Comparison of ENCODE assay signal across 25 mouse cellular contexts in the genomic region with DNA sequence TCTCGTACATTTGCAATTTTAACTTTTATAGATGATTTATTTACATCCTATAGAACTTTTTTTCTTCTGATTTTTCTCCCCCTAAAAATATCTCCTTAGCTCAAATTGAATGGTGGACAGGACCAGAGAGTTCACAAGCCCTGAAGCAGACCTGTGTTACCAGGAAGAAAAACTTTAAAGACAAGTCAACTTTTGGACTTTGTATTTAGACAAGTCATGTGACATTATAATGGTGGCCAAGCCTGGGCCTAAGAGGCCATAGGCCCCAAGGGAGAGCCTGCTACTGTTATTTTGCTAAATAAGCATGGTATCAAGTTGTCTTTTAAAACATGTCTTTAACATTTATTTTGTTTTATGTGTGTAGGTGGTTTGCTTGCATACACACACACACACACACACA.
"Had no signal": no experiment of that assay in that cellular context is flagged by ENCODE, and none has a peak within 500 bp of the region (broad histone marks: within the 10 kb centered on the region; RNA-seq: fewer than 3 reads in every experiment).

No protein-coding gene starts in this region.

- H3K4me2 ChIP-seq: heart, embryonic 11.5 days; heart, embryonic 13.5 days; heart, embryonic 15.5 days; hindbrain, embryonic 13.5 days; hindbrain, embryonic 15.5 days; kidney, embryonic 15.5 days; limb, embryonic 12.5 days; liver, embryonic 13.5 days; liver, embryonic 15.5 days had no signal

- H3K27ac ChIP-seq: heart, embryonic 13.5 days; hindbrain, embryonic 13.5 days; hindbrain, embryonic 15.5 days; liver, embryonic 13.5 days; liver, embryonic 15.5 days had no signal

- H3K4me1 ChIP-seq: hindbrain, embryonic 15.5 days; liver, embryonic 13.5 days; liver, embryonic 15.5 days had no signal

- DNase-seq: gastrocnemius, postnatal 14 days; gastrocnemius, postnatal 36 days; heart, adult 11 months; heart, adult 2 months; heart, postnatal 14 days; heart, postnatal 36 days; kidney, adult 18-20 months; kidney, postnatal 10 days; kidney, postnatal 25 days; kidney, postnatal 4 days; layer of hippocampus, adult 9-11 months; layer of hippocampus, postnatal 36 days; liver; liver, embryonic 13.5 days; liver, postnatal 0 days had no signal

- H3K9me3 ChIP-seq: heart, embryonic 15.5 days; hindbrain, embryonic 13.5 days; hindbrain, embryonic 15.5 days; kidney, embryonic 15.5 days; limb, embryonic 10.5 days; liver, embryonic 13.5 days; liver, embryonic 15.5 days had no signal

- H3K27me3 ChIP-seq: heart, embryonic 15.5 days; hindbrain, embryonic 13.5 days; hindbrain, embryonic 15.5 days; kidney, embryonic 15.5 days; limb, embryonic 12.5 days; liver, embryonic 13.5 days; liver, embryonic 15.5 days had no signal

- H3K9ac ChIP-seq: heart, embryonic 13.5 days; heart, embryonic 15.5 days; hindbrain, embryonic 13.5 days; hindbrain, embryonic 15.5 days; kidney, embryonic 15.5 days; limb, embryonic 12.5 days; liver, embryonic 13.5 days; liver, embryonic 15.5 days; liver, postnatal 0 days had no signal

- H3K4me3 ChIP-seq: heart, adult 2 months; heart, embryonic 13.5 days; heart, embryonic 15.5 days; hindbrain, embryonic 13.5 days; hindbrain, embryonic 15.5 days; kidney, embryonic 15.5 days; limb, embryonic 10.5 days; limb, embryonic 12.5 days; liver, embryonic 13.5 days; liver, embryonic 15.5 days had no signal

- H3K36me3 ChIP-seq: heart, embryonic 13.5 days; heart, embryonic 15.5 days; hindbrain, embryonic 13.5 days; hindbrain, embryonic 15.5 days; kidney, embryonic 15.5 days; limb, embryonic 10.5 days; limb, embryonic 12.5 days; liver, embryonic 13.5 days; liver, embryonic 15.5 days had no signal

- ATAC-seq: hindbrain, postnatal 0 days; liver, postnatal 0 days had no signal
